Mouse (Mus musculus) A20 (cell line): ENCODE measurements around the gene 4931422A03Rik.

Source experiments
- DNase-seq: peaks from one replicate; pipeline ENCODE4 v3.0.0-alpha.2; 2011; ENCODE audit warnings: low read depth, low spot score

4931422A03Rik gene

DNA sequence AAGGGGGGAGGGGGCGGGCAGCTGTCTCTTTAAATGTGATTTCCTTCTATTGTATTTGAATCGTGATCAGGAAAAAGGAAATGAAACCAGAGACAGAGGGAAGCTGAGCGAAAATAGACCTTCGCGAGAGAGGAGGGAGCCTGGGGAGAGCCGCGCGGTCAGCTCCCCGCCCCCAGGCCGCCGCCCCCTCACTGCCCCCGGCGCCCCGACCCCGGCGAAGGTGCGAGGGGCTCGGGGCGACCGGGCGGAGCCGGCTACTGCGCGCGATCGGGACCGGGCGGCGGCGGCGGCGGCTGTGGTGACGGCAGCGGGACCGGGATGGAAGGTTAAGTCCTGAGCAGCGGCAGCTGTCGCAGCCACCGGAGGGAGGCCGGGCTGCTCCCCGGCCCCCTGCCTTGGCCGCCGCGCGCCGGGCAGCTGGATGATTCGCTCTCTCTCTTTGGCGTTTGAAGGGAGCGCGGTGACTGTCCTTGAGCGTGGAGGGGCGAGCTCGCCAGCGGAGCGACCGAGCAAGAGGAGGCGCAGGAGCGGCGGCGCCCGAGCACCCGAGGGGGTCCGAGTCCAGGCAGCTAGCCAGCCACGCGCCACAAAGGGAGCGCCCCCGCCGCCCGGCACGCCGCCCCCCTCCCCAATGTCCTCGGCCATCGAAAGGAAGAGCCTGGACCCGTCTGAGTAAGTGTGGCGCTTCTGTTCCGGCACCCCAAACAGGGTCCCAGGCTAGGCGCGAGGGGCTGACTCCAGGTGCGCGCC, 57.9 kb downstream of the 4931422A03Rik start:
- DNase-seq, result peak; percentile 79

DNA sequence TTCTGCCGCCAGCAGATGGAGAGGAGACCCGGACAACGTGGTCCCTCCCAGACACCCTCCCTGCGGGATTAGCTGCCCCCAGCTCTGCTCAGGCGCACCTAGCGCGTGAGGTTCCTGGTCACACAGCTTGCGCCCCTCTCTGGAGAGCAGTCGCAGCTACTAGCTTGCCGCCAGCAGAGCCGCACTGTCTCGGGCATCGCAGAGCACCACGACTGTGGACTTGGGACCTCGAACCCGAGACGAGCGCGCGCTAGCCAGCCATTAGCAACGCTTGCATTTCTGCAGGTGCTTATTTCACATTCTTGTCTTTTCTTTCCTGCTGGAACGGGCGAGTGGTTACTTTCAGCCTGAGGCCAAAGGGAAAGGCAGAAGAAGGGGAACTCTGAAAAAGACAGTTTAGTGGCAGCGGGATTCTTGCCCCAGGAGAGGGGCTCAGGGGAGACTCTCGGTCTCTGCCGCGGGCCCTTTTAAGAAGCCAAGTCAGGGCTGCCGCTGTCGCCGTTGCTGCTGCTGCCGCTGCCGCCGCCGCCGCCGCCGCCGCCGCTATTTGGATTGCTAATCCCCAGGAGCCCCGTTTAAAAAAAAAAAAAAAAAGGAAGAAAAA, 58.6 kb downstream of the 4931422A03Rik start:
- peak; percentile 87 for DNase-seq

DNA sequence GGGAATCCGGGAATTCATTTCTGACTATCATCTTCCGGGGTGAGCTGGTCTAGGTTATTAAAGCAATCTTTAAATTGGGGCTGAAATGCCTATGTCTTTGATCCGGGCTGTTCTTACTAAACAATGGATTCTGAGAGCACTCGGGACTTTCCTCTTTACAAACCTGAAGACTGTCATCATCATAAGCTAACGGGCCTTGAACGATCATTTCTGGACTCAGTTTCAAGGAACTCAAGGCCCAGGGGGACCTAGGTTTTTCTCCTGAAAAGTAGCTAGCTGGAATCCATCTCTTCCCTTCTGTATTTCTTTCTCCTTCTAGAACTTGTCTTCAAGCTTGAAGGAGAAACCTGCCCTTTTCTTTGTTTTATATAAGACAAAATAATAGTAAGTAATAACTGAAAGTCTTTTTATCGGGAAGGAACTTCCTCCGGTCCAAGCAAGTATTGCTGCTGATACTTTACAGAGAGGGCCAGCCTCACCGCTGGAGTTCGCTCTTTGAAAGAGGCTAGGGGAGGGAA, 59.2 kb downstream of the 4931422A03Rik start:
- DNase-seq, result no peak

DNA sequence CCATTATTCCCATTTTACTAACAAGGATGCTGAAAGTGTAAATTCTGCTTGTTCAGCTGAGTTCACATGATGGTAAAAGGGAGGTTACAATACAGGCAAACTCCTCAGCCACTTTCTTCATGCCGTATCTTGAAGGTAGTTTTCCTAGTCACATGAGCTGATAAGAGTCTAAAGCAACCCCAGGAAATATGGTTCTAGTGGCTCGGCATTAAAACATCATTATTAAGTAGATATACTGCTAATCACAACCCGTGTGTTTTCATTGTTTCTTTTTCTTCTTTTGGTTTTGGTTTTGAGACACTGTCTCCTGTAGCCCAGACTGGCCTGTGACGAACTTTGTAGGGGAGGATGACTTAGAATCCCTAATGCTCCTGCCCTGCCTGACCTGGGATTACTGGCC, 60.0 kb downstream of the 4931422A03Rik start:
- no peak for DNase-seq

- DNase-seq, result peak; percentile 8
Measured at GRCm38 (mm10) chr2:103965391-103965790, 62.8 kb downstream of the 4931422A03Rik start.

DNA sequence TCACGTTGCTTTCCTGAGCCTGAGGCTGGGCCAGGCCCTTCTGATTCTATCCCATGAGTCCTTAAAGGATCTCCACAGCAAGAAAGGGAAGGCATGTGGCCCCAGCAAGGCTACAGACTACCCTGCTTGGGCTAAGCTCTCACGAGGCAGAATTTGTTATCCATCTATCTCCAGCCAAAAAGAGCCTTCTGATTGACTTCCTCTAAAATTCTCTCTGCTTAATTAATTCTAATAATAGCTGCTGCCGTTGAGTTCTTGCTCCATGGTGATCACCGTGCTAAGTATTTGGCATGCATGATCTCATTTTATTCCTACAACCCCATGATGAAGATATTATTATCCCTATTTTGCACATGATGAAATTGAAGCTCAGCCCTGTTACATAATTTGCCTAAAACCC, 65.8 kb downstream of the 4931422A03Rik start:
- no peak for DNase-seq

GRCm38 (mm10) chr2:103959574-103959973, 68.6 kb downstream of the 4931422A03Rik start:
- DNase-seq, result no peak

DNA sequence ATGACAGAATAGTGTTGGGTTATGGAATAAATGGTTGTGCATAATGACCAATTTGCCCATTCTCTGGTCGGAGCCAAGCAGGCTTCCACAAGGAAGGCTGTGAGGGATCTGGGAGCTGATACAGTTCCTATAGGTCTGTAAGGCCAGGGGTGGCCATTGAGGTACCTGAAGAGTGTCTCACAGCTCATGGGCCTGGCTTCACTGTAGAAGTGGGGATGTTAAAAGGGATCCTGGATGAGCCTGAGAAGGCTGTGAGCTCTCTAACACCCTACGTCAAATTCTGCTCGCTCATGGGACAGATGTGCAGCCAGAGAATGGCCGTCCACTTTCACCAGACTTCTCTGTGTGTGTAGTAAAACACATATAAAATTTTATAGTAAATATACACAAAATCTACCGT, 69.1 kb downstream of the 4931422A03Rik start:
- no peak for DNase-seq

DNA sequence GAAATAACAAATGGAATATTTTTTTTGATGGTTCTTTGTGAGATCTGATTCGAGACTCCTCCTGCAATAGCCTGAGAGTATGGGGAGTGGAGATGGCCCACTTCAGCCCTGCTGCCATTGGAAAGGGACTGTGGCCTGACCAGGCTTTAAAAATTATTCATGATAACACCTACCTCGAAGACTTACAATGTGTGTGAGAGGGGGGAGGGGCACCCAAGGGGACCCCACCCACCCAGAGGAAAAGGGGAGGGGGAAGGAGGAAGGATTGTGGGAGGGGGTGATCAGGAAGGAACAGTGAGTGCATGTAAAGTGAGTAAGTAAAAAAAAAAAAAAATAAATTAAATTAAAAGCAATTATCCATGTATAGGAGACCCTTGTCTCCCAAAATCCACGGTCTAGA, 69.5 kb downstream of the 4931422A03Rik start:
- no peak for DNase-seq

DNA sequence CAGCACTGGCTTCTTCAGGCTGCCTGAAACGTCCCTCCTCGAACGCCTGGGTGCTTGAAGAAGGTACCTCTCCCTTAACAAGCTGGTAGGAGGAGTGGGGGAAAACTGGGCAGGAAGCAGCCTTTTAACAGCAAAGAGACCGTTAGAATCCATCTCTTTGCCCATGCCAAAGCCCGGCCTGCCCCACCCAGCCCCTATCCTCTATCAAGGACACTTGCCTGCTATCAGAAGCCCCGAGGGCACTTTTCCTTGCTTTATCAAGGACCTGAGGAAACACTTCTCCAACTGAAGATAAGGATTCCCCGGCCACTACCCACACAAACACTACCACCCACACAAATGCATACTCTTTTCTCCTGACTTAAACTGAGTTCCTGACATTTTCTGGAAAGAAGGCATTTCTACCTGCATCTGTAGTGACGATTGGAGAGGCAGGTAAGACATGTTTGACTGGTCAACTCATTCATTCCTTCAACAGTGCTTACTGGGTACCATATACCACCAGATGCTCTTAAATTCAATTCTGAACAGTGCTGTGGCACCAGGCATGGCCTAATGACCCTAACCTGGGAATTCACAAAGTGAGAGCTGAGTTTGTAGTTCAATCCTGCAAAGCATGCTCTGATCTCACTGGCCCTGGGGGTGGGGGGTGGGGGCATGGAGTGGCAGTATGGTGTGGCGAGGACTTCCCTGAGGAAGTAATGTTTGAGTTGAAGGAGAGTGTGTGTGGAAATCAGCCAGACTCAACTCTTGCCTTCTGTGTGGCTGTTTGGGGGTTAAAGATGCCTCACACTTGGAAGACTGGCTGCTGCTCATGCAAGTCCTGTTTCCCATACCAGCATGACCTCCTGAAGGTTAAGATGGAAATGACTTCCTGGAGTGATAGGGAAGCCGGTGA, 70.3 kb downstream of the 4931422A03Rik start, which contains the start of gene Lmo2:
Gene Lmo2, plus strand, starts transcription at position 338 of the 898 bp plus-strand sequence.
- DNase-seq, result no peak

- DNase-seq, result no peak
Measured at GRCm38 (mm10) chr2:103956867-103957266, 71.3 kb downstream of the 4931422A03Rik start.

- DNase-seq, result no peak
Measured at GRCm38 (mm10) chr2:103955714-103956113, 72.4 kb downstream of the 4931422A03Rik start.

DNA sequence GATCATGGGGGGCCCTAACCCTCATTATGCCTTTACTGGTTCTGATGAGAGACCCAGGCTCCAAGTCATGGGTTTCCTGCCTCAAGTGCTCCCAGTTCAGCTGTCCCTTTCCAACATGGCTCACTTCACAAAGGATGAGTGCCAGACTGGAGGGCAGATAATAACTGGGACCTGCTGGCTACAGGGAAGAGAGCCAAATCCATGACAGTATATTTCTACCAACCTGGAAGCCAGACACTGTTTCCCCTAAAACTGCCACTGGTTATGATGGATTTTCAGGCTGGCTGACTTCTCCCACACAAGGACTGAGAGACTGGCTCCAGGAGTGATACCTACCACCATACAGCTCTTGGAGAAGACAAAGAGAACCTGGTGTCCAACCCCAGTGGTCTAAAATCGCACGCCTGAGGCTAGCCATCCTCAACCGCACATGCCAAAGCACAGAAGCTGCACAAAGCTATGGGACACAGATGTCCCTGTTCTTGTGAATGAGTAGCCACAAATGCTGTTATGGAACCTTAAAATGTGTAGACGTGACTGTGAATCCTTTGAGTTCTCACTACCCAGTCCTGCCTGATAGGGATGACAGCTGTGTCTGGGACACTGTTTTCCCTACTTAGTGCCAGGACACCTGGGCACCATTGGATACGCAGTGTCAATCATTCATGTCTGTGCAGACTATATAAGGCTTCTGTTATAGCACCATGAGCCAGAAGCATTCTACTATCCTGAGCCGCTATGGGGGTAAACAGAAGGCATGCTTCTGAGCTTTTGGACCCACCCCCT, 74.9 kb downstream of the 4931422A03Rik start:
- no peak for DNase-seq

DNA sequence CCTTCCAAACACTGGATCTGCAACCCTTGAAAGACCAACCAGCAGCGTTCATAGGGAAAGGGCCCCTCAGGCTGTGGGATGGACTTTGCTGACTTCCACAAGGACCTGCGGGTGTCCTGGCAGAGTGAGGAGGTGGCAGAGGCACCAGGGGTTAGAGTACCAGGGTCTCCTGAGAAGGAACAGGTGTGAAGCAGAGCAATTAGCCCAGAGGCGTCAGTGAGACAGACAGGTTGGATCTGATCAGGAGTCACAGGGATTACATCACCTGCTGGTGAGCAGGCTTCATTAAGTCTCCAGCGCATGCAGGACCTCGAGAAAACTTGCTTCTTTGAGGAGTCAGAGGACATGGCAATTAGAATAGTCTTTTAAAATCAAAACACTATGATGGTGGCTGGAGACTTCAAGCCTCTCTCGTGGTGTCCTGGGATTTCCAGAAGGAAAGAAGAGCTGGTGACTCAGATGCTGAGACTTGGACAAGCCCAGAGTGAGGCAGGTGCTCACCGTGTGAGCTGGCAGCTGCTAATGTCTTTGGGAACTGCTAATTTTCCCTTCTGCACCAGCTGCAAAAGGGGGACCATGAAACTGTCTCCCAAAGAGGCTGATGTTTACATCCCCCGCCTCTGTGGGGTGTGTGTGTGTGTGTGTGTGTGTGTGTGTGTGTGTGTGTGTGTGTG, 80.0 kb downstream of the 4931422A03Rik start:
- no peak for DNase-seq

GRCm38 (mm10) chr2:103946892-103947291, 81.3 kb downstream of the 4931422A03Rik start:
- no peak for DNase-seq

DNA sequence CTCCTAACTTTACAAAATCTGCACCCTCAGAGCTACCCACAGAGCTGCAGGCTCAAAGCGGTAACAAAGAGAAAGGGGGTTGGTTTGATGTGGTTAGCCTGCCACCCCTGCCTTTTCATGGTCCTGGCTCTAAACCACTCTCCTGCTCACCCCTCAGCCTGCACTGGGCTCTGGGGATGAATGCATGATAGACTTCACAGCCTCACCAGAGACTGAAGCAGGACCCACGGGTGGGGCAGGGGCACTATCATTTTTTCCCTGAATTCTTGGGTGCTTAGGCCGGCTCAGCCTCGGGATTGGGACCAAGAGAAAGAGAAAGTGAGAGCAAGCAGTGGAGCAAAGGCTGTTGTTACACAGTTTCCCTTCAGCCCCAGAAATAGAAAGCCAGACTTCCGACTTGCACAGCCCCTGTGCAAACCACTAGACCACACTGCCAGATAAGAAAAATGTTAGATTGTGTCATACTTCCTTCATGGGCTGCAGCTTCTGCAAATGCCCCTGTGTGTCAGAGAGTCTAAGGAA, 82.5 kb downstream of the 4931422A03Rik start:
- DNase-seq, result peak; percentile 36

- DNase-seq, result peak; percentile 67
Measured at GRCm38 (mm10) chr2:103944859-103945258, 83.3 kb downstream of the 4931422A03Rik start.

DNA sequence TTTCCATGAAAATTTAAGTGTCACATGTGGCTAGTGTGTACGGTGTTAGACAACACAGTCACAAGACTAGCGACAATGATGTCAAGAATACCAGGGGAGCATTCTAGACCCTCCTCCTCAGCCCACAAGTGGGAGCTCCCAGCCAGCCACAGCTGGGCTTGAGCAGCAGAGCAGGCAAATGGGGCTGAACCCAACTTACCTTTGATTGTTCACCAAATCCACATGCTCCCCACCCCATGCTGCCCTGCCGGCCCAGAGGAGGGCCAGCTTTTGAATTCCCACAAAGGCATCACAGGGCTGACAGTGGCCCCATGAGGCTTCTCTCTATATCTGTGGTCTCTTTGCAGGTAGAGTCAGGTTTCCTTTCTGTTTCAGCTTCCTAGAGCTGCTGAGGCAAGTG, 87.1 kb downstream of the 4931422A03Rik start:
- DNase-seq, result no peak

GRCm38 (mm10) chr2:103939003-103939402, 89.2 kb downstream of the 4931422A03Rik start:
- no peak for DNase-seq

- DNase-seq, result no peak
Measured at GRCm38 (mm10) chr2:103938573-103938972, 89.6 kb downstream of the 4931422A03Rik start.
